Mouse (Mus musculus) thymus, adult 2 months (tissue): ENCODE results near the gene Parp11.

Source experiments
- CTCF ChIP-seq: fragments of 200-500 bp; IDR thresholded peaks from 2 replicates; pipeline ENCODE4 v1.5.1; 2012; ENCODE audit warnings: mild to moderate bottlenecking, control low read depth, low read length, moderate library complexity, borderline replicate concordance; ENCODE audit not compliant: control insufficient read depth, poor library complexity, insufficient read depth; ENCODE audit errors: extremely low read depth
- POLR2A ChIP-seq: fragments of 200-500 bp; IDR thresholded peaks from 2 replicates; pipeline ENCODE4 v1.6.1; 2012; ENCODE audit warnings: mild to moderate bottlenecking, low read length, control low read depth, moderate library complexity; ENCODE audit not compliant: control insufficient read depth, poor library complexity, insufficient read depth; ENCODE audit errors: extremely low read depth

- TF ChIP-seq POLR2A (no peak), CTCF (no peak)
Observed at GRCm38 (mm10) chr6:127442584-127442983, 4.1 kb upstream of the Parp11 start.
